Mouse (Mus musculus) adipocyte (in vitro differentiated cells): ENCODE data around the gene 1700049E17Rik1.
"Not testable (repeated sequence)": the region's sequence is repeated elsewhere in the genome, so short reads cannot be mapped to it uniquely, and the experiment has no call there.

Experiments used
- DNase-seq: peaks from one replicate; pipeline ENCODE4 v3.0.0-alpha.2; 2016; ENCODE audit warnings: low spot score

The 1700049E17Rik1 gene

DNA sequence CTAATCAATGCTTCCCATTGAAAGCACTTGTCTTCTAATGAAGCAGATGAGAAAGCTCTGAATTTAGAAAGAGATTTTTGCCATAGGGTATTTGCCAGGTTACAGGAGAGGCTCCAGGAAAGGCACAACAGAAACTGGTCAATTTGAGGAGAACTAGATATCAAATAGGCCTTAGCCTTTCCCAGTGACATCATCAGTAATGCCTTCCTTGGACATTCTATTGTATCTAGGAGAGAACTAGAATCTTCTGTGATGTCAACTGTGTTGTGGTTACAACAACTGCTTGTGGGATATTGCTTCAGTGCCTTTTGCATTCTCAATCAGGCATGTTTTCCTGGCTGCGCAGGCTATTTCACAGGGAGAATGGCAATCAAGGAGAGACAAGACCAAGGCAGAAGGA is at the start of gene 1700049E17Rik1:
Gene 1700049E17Rik1, plus strand, starts transcription at position 301 of the 400 bp plus-strand sequence.
- not testable (repeated sequence) for DNase-seq

DNA sequence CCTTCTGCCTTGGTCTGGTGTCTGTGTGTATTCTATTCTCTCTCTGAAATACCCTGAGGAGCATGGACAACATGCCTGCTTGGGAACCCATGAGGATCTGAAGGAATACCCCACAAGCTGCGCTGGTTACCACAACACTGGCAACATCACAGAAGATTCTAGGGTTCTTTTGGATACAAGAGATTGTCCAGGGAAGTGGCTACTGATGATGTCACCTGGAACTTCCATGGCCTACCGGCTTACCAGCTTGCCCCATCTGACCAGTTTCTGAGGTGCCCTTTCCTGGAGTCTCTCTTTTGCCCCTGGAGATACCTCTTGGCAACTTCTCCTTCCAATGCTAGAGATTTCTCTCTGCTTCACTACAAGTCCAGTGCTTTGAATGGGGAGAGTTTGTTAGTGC is 17.6 kb upstream of the 1700049E17Rik1 start, which contains the start of gene Gm7980:
Gene Gm7980, minus strand, starts transcription at position 101 of the 400 bp plus-strand sequence.
- DNase-seq: not testable (repeated sequence)

DNA sequence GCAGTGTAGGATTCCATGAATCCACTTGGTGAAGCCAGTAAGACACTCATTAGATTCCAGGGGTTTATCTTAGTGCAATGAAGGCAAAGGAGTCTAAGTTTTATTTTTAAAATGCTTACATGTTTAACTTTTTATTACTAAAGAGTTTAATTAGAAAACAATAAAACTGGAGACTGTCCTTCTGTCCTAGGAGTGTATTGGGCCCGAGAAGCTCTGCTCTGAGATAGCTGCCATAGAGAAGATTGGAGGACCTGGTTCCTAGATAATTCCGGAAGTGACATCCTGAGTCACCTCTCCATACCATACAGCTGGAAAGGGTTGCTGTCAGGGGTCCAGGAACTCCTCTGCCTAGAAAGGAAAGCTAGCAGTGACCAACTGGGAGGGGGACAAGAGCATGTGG is 18.9 kb downstream of the 1700049E17Rik1 start, which contains the start of gene 1700024B05Rik:
Gene 1700024B05Rik, plus strand, starts transcription at position 301 of the 400 bp plus-strand sequence.
- DNase-seq: not testable (repeated sequence)

DNA sequence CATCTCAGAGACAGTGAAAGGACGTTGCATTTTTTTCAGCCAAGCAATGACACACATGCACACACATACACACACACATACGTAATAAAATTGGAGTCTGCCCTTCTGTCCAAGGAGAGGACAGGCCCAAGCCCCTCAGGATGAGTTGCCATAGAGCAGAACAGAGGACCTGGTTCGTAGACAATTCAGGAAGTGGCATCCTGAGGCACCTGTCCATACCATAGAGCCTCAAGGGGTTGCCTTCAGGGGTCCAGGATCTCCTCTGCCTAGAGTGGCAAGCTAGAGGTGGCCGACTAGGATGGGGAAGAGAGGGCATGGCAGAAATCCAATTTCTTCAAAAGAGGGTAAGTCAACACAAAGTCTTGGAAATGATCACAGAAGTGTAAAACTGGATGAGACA is 39.3 kb downstream of the 1700049E17Rik1 start:
- not testable (repeated sequence) for DNase-seq

DNA sequence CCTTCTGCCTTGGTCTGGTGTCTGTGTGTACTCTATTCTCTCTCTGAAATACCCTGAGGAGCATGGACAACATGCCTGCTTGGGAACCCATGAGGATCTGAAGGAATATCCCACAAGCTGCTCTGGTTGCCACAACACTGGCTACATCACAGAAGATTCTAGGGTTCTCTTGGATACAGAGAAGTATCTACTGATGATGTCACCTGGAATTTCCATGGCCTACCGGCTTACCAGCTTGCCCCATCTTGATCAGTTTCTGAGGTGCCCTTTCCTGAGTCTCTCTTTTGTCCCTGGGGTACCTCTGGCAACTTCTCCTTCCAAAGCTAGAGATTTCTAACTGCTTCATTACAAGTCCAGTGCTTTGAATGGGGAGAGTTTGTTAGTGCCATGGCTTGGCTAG is 43.1 kb downstream of the 1700049E17Rik1 start, which contains the start of gene Gm6401:
Gene Gm6401, minus strand, starts transcription at position 101 of the 400 bp plus-strand sequence.
- DNase-seq: not testable (repeated sequence)

DNA sequence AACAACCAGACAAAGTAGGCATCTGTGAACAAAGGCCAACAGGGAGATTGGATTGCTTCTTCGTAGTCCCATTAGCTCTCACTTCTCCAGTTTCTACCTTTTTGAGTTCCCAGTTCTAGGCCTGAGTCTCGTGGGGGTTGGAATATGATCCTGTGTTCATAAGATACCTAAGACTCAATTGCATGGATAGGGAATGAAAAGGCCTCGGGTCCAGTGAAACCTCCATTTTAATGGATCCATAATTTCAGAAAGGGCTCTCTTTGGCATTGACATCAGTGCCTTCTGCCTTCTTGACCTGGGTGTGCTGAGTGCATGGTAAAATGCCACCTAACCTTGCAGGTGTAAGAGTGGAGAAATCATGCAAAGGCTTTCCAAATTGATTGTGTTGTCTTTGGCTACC is 43.8 kb downstream of the 1700049E17Rik1 start:
- not testable (repeated sequence) for DNase-seq
